In the genomic region with DNA sequence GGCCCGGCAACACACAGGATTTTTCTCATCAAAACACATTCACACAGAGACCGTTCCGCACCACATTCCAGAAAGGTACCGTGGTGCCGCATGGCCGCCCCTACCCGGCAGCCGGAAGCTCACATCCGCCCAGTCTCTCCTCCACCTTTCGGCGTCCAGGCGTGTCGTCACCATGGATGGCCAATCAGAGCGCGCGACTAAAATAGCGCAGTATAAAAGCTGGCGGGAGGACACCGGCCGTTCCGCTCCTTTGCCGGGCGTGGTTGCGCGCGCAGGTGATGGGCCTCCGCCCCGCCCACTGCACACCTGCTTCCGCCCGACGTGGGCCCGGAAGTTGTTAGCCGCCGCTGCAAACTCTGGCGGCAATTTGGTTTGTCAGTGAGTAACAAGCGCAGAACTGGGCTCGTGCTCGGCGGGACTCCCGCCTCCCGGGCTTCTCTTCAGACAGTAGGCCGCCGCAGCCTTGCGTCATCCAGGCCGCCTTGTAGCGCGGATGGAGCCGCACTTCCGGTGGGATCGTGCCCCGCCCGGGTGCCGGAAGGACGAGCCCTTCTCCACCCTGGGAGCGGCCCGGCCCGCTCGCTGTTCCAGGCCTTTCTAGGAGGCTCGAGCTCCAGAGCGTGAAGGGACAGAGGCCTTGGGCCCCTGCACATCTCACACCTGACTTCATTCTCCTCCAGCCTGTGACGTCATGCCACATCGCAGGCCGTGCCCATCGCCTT, we compare ENCODE assay signal across 8 mouse cellular contexts. TPM values are rescaled to one million over a fixed set of nuclear protein-coding genes. Genes with fewer than 3 reads are reported as not detected.
DNase-seq lines count a peak whose midpoint lies in the region; ATAC-seq lines count a peak whose summit lies in the region.

No protein-coding gene starts in this region.

- peak; percentile 98 for DNase-seq in ES-CJ7 (ENCODE audit: low read depth, low spot score)
- DNase-seq in cerebellum, adult 11 months, result peak; percentile 96
- DNase-seq in forebrain, embryonic 14.5 days (ENCODE audit: low spot score), result peak; percentile 98
- peak; percentile 87 to 91 for DNase-seq in heart, postnatal 14 days
- DNase-seq in layer of hippocampus, adult 11-12 months (ENCODE audit: low spot score), result peak; percentile 91
- peak; percentile 97 to 98 for DNase-seq in lung, adult 18-20 months
- DNase-seq in testis, postnatal 14 days (ENCODE audit: low spot score), result peak; percentile 97

- no peaks in the 10 kb centered on the region for H3K27me3 ChIP-seq in forebrain, embryonic 14.5 days (replicated peaks; ENCODE audit: control insufficient read depth, insufficient read depth, low read length)
- H3K27me3 ChIP-seq in neural tube, embryonic 15.5 days (replicated peaks), result no peaks in the 10 kb centered on the region

- ATAC-seq in forebrain, embryonic 14.5 days, result peak; percentile 99
- peak; percentile 99 for ATAC-seq in neural tube, embryonic 15.5 days (ENCODE audit: low FRiP score)

- peak overlapping the region; percentile 79 for H3K4me2 ChIP-seq in forebrain, embryonic 14.5 days (ENCODE audit: low read length)
- peak overlapping the region; percentile 85 for H3K4me2 ChIP-seq in neural tube, embryonic 15.5 days

- peak overlapping the region; percentile 73 for H3K9ac ChIP-seq in forebrain, embryonic 14.5 days (ENCODE audit: low read length)
- peak overlapping the region; percentile 73 for H3K9ac ChIP-seq in neural tube, embryonic 15.5 days (replicated peaks)

- peak overlapping the region; percentile 46 for H3K4me3 ChIP-seq in forebrain, embryonic 14.5 days (ENCODE audit: low read depth, low read length)
- peak overlapping the region; percentile 62 for H3K4me3 ChIP-seq in neural tube, embryonic 15.5 days (replicated peaks)

- H3K9me3 ChIP-seq in forebrain, embryonic 14.5 days (replicated peaks; ENCODE audit: control insufficient read depth, low read length), result no peaks in the 10 kb centered on the region
- H3K9me3 ChIP-seq in neural tube, embryonic 15.5 days (replicated peaks), result no peaks in the 10 kb centered on the region

- intact Hi-C loops in heart, postnatal 14 days (cut with DNase I), result loop anchor here (2.0 kb wide), 1 partner anchor 49 kb away; no protein-coding TSS in a partner anchor

- H3K4me1 ChIP-seq in forebrain, embryonic 14.5 days (ENCODE audit: control insufficient read depth, insufficient read depth, low read length), result peaks cover 9% of the 10 kb centered on the region; the same call in 1 of the 2 replicates
- H3K4me1 ChIP-seq in neural tube, embryonic 15.5 days, result peaks cover 17% of the 10 kb centered on the region

- no peaks in the 10 kb centered on the region for H3K36me3 ChIP-seq in forebrain, embryonic 14.5 days (ENCODE audit: control insufficient read depth, insufficient read depth, low read length)
- no peaks in the 10 kb centered on the region for H3K36me3 ChIP-seq in neural tube, embryonic 15.5 days

- 2% methylated on average over 64 of the region's 64 CpGs for WGBS in forebrain, embryonic 14.5 days
- 2% methylated on average over 64 of the region's 64 CpGs for WGBS in neural tube, embryonic 15.5 days

- H3K27ac ChIP-seq in forebrain, embryonic 14.5 days (ENCODE audit: low read depth, low read length), result peak overlapping the region; percentile 95
- H3K27ac ChIP-seq in neural tube, embryonic 15.5 days (replicated peaks), result peak overlapping the region; percentile 99

RNA-seq across cellular contexts. Expression of gene Ezr, which starts 45.3 kb away (rescaled TPM):
- polyA plus RNA-seq in forebrain, embryonic 14.5 days (2014; fragmentation: Nextera tagmentation; extraction: Ambion mirVana), result 94.0 and 101 TPM in 2 replicates
- 10 to 100 TPM; 48.8 to 56.9 TPM for total RNA-seq in heart, postnatal 14 days (2021)
- 48.0 and 90.3 TPM in 2 replicates for polyA plus RNA-seq in neural tube, embryonic 15.5 days (2015; fragmentation: Nextera tagmentation; extraction: Ambion mirVana)

Comparison
In these comparisons a context has a peak if more than half of its experiments do, and no peak if none do; other contexts are left out.
1. Peak in every context shown above with its lines: DNase-seq, ATAC-seq, H3K4me3 ChIP-seq and H3K27ac ChIP-seq.